Mouse (Mus musculus) heart, adult 2 months (tissue): ENCODE results near the gene Snai3. TPM values are rescaled to one million over a fixed set of nuclear protein-coding genes. Genes with fewer than 3 reads are reported as not detected.

Source experiments
- DNase-seq, 2 experiments: peaks; one replicate each; pipeline ENCODE4 v3.0.0; 2021
- H3K27ac ChIP-seq: fragments of 200-600 bp; 2 replicates; pipeline ENCODE4 v1.8.1; 2022
- H3K27me3 ChIP-seq: fragments of 200-500 bp; 2 replicates; pipeline ENCODE4 v1.6.1; 2012; ENCODE audit warnings: mild to moderate bottlenecking, low read length, inconsistent platforms, mixed read lengths; ENCODE audit not compliant: control insufficient read depth, insufficient read depth
- H3K36me3 ChIP-seq: fragments of 200-500 bp; 2 replicates; pipeline ENCODE4 v1.6.1; 2012; ENCODE audit warnings: low read length, inconsistent platforms; ENCODE audit not compliant: control insufficient read depth, insufficient read depth
- H3K4me1 ChIP-seq: fragments of 200-500 bp; 2 replicates; pipeline ENCODE4 v1.6.1; 2011; ENCODE audit warnings: low read length; ENCODE audit not compliant: control insufficient read depth, insufficient read depth
- H3K4me3 ChIP-seq: fragments of 200-600 bp; 2 replicates; pipeline ENCODE4 v1.8.1; 2022
- H3K79me2 ChIP-seq: fragments of 200-500 bp; replicated peaks from 2 replicates; pipeline ENCODE4 v1.6.1; 2012; ENCODE audit warnings: mild to moderate bottlenecking, inconsistent platforms, low read length, moderate library complexity, mixed read lengths; ENCODE audit not compliant: control insufficient read depth, insufficient read depth
- H3K9ac ChIP-seq: fragments of 200-500 bp; 2 replicates; pipeline ENCODE4 v1.6.1; 2012; ENCODE audit warnings: low read depth, mild to moderate bottlenecking, control low read depth, inconsistent platforms, low read length, mixed read lengths
- CTCF ChIP-seq: fragments of 200-600 bp; IDR thresholded peaks from 2 replicates; pipeline ENCODE4 v1.8.1; 2022; ENCODE audit warnings: antibody characterized with exemption, mild to moderate bottlenecking, moderate library complexity
- EP300 ChIP-seq: fragments of 200-500 bp; IDR thresholded peaks from 2 replicates; pipeline ENCODE4 v1.6.1; 2011; ENCODE audit warnings: low read depth, low read length, control low read depth; ENCODE audit not compliant: insufficient read depth
- POLR2A ChIP-seq: fragments of 200-500 bp; IDR thresholded peaks from 2 replicates; pipeline ENCODE4 v1.6.1; 2011; ENCODE audit warnings: mild to moderate bottlenecking, low read depth, low read length, control low read depth; ENCODE audit not compliant: insufficient read depth
- WGBS: fragments of 180-500 bp; shearing (Covaris S2); methylation state at CpG from one replicate; pipeline ENCODE4 v1.1.7; 2018; 5-methylcytosine and 5-hydroxymethylcytosine counted together
- intact Hi-C: fragments of 180-260 bp; cut with DNase I; formaldehyde crosslinking; loops from one replicate; pipeline ENCODE4 v1.15.1; 2025
- microRNA-seq, 2 experiments: library from miRNA; unstranded; fragments of <30 nt; microRNA quantifications; one replicate each; pipeline ENCODE4 v1.2.0; 2021
- polyA plus RNA-seq: library from polyadenylated mRNA; depleted of rRNA; stranded (reverse); fragments of >200 nt; gene quantifications from 2 replicates; pipeline ENCODE4 v1.2.3, GENCODE M21; 2012; rRNA removed
- total RNA-seq, 2 experiments: library from RNA; stranded (reverse); gene quantifications; 2 replicates each; pipeline ENCODE4 v1.2.3; 2021

Snai3 gene
- total and polyA plus RNA-seq, 3 experiments, result 1.6 to 8.2 (median 8.1) TPM

DNA sequence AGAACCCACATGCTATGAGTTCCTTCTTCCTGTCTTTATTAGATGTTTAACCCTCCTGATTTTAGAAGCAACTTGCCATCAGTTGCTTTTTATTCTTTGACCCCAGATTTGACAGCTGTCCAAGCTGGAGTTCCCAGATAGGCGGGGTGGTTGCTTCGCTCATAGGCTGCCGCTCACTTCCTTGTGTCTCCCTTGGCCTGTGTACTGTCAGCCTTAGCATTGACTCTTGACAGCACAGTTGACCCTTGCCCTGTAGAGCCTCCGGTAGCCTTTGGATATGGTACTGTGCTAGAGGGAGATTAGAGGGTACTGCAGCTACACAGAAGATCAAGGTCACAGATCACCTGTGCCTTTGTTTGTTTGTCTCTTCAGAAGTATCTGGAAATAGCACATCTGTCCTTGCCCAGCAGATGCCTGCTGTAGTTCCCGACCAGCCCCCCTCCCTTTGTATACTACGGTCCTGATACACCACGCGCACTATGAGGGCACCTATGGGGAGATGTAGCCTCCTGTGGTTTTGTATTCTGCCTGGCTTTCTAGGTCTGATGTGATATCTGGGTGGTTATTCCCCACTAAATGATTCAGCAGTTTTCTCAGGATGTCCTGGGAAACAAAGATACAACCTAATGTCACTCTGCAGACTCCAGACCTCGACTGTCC lies 55.3 kb downstream of the Snai3 start:
- Histone ChIP-seq H3K9ac (no peak overlapping the region), H3K79me2 (no peaks in the 10 kb centered on the region), H3K4me3 (no peak overlapping the region), H3K4me1 (no peaks in the 10 kb centered on the region), H3K27ac (no peak overlapping the region), H3K36me3 (no peaks in the 10 kb centered on the region), H3K27me3 (no peaks in the 10 kb centered on the region)
- intact Hi-C loops, result no loop called here
- 55% methylated on average over 9 of the region's 9 CpGs for WGBS
- DNase-seq, result no peak
- TF ChIP-seq EP300, result no peak
- TF ChIP-seq CTCF, result no peak
- no peak for TF ChIP-seq POLR2A

Small RNA genes within 50 kb of the gene (microRNA-seq; reads per million reads assigned to microRNA genes)
- gene Gm24366, result 0 reads per million in 2 experiments

Other genes with a start within 250 kb of the Snai3 start
- 10 to 100 TPM; 21.2 to 24.6 TPM for gene Zfpm1, start 178.6 kb downstream of the Snai3 start, total RNA-seq
- 20.0 and 20.9 TPM in 2 replicates for gene Zfpm1, start 178.6 kb downstream of the Snai3 start, polyA plus RNA-seq
- not detected for gene Trhr2, start 100.0 kb downstream of the Snai3 start, total RNA-seq
- not detected in 2 replicates for gene Trhr2, start 100.0 kb downstream of the Snai3 start, polyA plus RNA-seq
- 10 to 100 TPM; 21.8 to 22.1 TPM for gene Zc3h18, start 84.1 kb downstream of the Snai3 start, total RNA-seq
- gene Zc3h18, start 84.1 kb downstream of the Snai3 start, polyA plus RNA-seq, result 11.2 and 15.8 TPM in 2 replicates
- not detected for gene Il17c, start 38.7 kb downstream of the Snai3 start, total RNA-seq
- gene Il17c, start 38.7 kb downstream of the Snai3 start, polyA plus RNA-seq, result not detected in 2 replicates
- 10 to 100 TPM; 41.2 to 43.9 TPM for gene Cyba, start 27.8 kb downstream of the Snai3 start, total RNA-seq
- 62.1 and 92.8 TPM in 2 replicates for gene Cyba, start 27.8 kb downstream of the Snai3 start, polyA plus RNA-seq
- gene Mvd, start 17.3 kb downstream of the Snai3 start, total RNA-seq, result 1 to 10 TPM; 4.0 to 5.6 TPM
- 8.5 and 9.0 TPM in 2 replicates for gene Mvd, start 17.3 kb downstream of the Snai3 start, polyA plus RNA-seq
- gene Rnf166, start 15.3 kb upstream of the Snai3 start, total RNA-seq, result 10 to 100 TPM; 36.9 to 41.6 TPM
- 91.3 and 99.4 TPM in 2 replicates for gene Rnf166, start 15.3 kb upstream of the Snai3 start, polyA plus RNA-seq
- 1 to 10 TPM; 5.6 to 7.7 TPM for gene Ctu2, start 15.4 kb upstream of the Snai3 start, total RNA-seq
- gene Ctu2, start 15.4 kb upstream of the Snai3 start, polyA plus RNA-seq, result 12.3 and 15.8 TPM in 2 replicates
- 10 to 100 TPM; 14.0 to 14.8 TPM for gene Piezo1, start 90.6 kb upstream of the Snai3 start, total RNA-seq
- 48.5 and 55.5 TPM in 2 replicates for gene Piezo1, start 90.6 kb upstream of the Snai3 start, polyA plus RNA-seq
- 1 to 10 TPM; 2.0 to 2.7 TPM for gene Cdt1, start 107.3 kb upstream of the Snai3 start, total RNA-seq
- 3.2 and 3.5 TPM in 2 replicates for gene Cdt1, start 107.3 kb upstream of the Snai3 start, polyA plus RNA-seq
- gene Aprt, start 116.2 kb upstream of the Snai3 start, total RNA-seq, result 10 to 100 TPM; 36.6 to 38.5 TPM
- 42.1 and 45.1 TPM in 2 replicates for gene Aprt, start 116.2 kb upstream of the Snai3 start, polyA plus RNA-seq
- gene Galns, start 150.7 kb upstream of the Snai3 start, total RNA-seq, result 1 to 10 TPM; 3.1 to 3.2 TPM
- gene Galns, start 150.7 kb upstream of the Snai3 start, polyA plus RNA-seq, result 4.9 and 5.0 TPM in 2 replicates
- 10 to 100 TPM; 58.6 to 65.4 TPM for gene Trappc2l, start 150.9 kb upstream of the Snai3 start, total RNA-seq
- gene Trappc2l, start 150.9 kb upstream of the Snai3 start, polyA plus RNA-seq, result 161 and 207 TPM in 2 replicates
- under 1 TPM in 1 of 2 experiments, not detected in 1; 0.52 TPM for gene Pabpn1l, start 162.0 kb upstream of the Snai3 start, total RNA-seq
- 0.10 TPM in 1 of 2 replicates, not detected in the other for gene Pabpn1l, start 162.0 kb upstream of the Snai3 start, polyA plus RNA-seq
- 10 to 100 TPM; 21.8 to 22.3 TPM for gene Cbfa2t3, start 238.4 kb upstream of the Snai3 start, total RNA-seq
- gene Cbfa2t3, start 238.4 kb upstream of the Snai3 start, polyA plus RNA-seq, result 10.2 and 10.9 TPM in 2 replicates